Mouse (Mus musculus) CH12F3 (cell line): ENCODE measurements around the gene Ccdc88b.
"Not testable (repeated sequence)": the region's sequence is repeated elsewhere in the genome, so short reads cannot be mapped to it uniquely, and the experiment has no call there.

ENCODE experiments used
- in situ Hi-C: fragments of 300-500 bp; cut with MboI; formaldehyde crosslinking; loops from 2 replicates; pipeline ENCODE4 v1.14.3; 2020; ENCODE audit warnings: low sequenced_read_pairs

Gene Ccdc88b

GRCm38 (mm10) chr19:6858031-6858430, at the start of gene Ccdc88b:
Gene Ccdc88b (minus strand): TSS chr19:6858211.
- in situ Hi-C loops: no loop called here

GRCm38 (mm10) chr19:6907094-6907493, 49.1 kb upstream of the Ccdc88b start:
- in situ Hi-C loops: no loop called here

- in situ Hi-C loops: no loop called here
Measured at GRCm38 (mm10) chr19:6906199-6906598, 48.2 kb upstream of the Ccdc88b start.

GRCm38 (mm10) chr19:6905498-6906159, 47.6 kb upstream of the Ccdc88b start:
- in situ Hi-C loops: no loop called here

GRCm38 (mm10) chr19:6904846-6905245, 46.8 kb upstream of the Ccdc88b start:
- in situ Hi-C loops: no loop called here

GRCm38 (mm10) chr19:6903031-6903430, 45.0 kb upstream of the Ccdc88b start:
- in situ Hi-C loops: no loop called here

GRCm38 (mm10) chr19:6899641-6900040, 41.6 kb upstream of the Ccdc88b start:
- in situ Hi-C loops: no loop called here

- in situ Hi-C loops: not testable (repeated sequence)
Measured at GRCm38 (mm10) chr19:6895608-6896305, 37.7 kb upstream of the Ccdc88b start.

- in situ Hi-C loops: no loop called here
Measured at GRCm38 (mm10) chr19:6893731-6894451, 35.9 kb upstream of the Ccdc88b start.

- in situ Hi-C loops: no loop called here
Measured at GRCm38 (mm10) chr19:6892512-6892911, 34.5 kb upstream of the Ccdc88b start.

GRCm38 (mm10) chr19:6877965-6878364, 20.0 kb upstream of the Ccdc88b start:
- in situ Hi-C loops: no loop called here

- in situ Hi-C loops: no loop called here
Measured at GRCm38 (mm10) chr19:6876799-6877198, 18.8 kb upstream of the Ccdc88b start.

- in situ Hi-C loops: no loop called here
Measured at GRCm38 (mm10) chr19:6875834-6876233, 17.8 kb upstream of the Ccdc88b start.

GRCm38 (mm10) chr19:6874257-6874656, 16.2 kb upstream of the Ccdc88b start:
- in situ Hi-C loops: no loop called here

- in situ Hi-C loops: no loop called here
Measured at GRCm38 (mm10) chr19:6872701-6873100, 14.7 kb upstream of the Ccdc88b start.

GRCm38 (mm10) chr19:6871574-6872271, 13.7 kb upstream of the Ccdc88b start:
- in situ Hi-C loops: no loop called here

GRCm38 (mm10) chr19:6869355-6869754, 11.3 kb upstream of the Ccdc88b start:
- in situ Hi-C loops: no loop called here

- in situ Hi-C loops: no loop called here
Measured at GRCm38 (mm10) chr19:6861451-6861850, 3.4 kb upstream of the Ccdc88b start.

GRCm38 (mm10) chr19:6860706-6861105, 2.7 kb upstream of the Ccdc88b start:
- in situ Hi-C loops: no loop called here

- in situ Hi-C loops: no loop called here
Measured at GRCm38 (mm10) chr19:6859971-6860370, 2.0 kb upstream of the Ccdc88b start.

GRCm38 (mm10) chr19:6859032-6859651, 1.1 kb upstream of the Ccdc88b start:
- in situ Hi-C loops: no loop called here
